Mouse (Mus musculus) ovary, postnatal 14 days (tissue): ENCODE results near the gene Polh.
A peak's percentile ranks its signal among the peaks of the same experiment; 100 is the strongest.

Experiments
- DNase-seq: peaks from one replicate; pipeline ENCODE4 v3.0.0; 2022; ENCODE audit warnings: low spot score

The Polh gene

DNA sequence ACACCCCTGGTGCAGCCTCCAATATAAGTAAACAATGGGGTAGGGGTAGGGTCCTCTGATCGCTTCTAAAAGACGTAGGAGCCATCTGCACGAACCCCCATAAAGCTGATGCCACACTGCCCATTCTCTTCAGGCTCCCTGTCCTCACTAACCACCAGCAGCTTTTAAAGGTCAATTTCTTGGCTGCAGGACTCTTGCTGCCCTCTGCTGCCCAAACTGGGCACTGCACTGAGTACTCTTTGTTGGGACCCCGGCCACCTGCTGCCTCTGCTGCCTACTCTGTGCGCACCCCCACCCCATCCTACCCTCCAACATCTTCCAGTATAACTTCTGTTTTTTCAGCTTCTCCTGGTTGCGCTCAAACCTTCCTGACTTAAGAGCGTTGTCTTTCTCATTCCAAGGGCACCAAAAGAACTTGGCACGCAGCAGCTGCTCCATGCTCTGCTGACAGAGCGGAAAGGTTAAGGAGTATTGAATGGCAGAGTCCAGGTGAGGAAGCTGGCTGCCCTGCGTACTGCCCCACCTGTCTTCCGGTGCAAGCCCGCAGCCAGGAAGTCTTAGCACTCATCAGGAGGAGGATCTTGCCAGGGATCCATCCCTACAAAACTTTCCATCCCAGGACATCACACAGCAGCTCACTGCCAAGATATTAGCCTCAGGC is 70.3 kb downstream of the Polh start:
- DNase-seq, result peak; percentile 84

DNA sequence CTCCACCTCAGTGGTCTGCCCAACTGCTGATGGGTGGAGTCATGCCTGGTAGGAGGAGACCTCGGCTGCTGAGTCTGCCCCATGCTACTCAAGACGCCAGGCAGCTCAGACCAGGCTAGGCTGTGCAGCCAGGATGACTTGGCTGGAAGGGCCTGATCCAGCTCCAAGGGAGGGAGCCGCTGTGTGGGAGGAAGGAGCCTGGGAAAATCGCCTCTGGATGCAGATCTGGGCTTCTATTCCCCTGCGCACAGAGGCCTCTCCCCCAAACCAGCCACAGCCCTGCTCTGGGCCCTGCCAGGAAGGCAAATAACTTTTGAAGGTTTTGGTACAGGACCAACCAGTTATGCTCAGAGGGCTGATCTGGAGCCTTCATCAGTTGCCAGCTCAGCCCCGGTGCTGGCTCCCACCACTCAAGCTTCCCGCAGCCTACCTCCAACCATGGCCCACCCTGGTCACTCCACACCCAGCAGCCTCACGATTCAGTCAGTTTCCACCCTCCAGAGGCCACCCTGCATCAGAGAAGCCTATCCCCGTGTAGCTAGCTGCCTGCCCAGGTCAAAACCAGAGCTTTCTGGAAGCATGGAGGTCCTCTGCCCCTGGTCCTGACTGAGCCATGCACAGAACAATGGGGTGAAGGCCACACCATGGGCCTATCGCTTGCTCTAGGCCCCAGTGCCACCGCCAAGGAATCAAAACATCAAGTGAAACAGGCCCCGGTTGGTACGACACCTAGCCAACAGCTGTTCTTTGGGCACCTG is 72.5 kb downstream of the Polh start:
- DNase-seq, result peak; percentile 70

DNA sequence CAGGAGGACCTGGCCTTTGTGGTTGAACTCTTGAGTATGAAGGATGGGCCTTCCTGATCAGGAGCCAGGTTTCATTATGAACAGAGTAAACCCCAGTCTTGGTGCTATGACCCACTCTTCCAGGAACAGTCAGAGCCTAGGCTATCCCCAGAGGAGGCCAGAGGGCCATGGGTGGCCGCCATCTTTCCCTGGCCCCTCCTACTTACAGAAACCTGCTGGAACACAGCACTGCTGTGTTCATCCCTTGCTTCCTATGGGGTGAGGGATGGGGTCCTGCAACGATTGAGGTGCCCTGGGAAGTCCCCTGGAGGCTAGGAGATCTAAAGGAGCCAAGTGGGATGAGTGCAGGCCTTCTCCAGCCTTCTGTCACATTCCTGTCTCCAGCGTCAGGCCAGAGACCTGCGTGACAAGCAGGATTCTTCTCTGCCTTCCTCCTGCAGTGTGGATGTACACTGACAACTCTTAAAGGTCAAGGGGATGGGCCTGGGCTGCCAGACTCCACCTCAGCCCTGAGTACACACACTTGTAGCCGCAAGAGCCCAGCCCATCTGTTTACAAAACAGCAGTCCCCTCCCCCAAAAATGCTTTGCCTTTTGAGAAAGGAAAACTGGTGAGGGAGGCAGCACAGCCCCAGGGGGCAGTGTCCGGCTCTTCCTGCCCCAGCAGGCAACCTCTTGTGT is 74.5 kb downstream of the Polh start:
- no peak for DNase-seq

DNA sequence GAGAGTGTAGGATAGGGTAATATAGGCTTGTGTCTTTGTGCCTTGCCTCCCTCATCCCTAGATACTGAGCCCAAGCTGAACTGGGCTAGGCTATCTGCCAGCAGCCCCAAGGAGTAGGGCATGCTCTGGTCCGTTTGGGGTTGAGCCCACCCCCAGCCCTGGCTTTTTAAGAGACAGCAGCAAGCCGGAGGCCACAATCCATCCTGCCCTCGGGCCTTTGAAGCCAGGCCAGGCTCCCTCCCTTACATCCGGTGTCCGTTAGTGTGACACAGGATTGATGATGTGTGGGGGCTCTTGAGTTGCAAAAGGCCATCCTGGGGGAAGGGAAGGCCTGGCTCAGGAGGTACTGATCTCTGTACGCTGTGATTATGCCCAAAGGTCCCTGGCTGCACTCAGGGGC is 75.8 kb downstream of the Polh start:
- DNase-seq, result no peak

DNA sequence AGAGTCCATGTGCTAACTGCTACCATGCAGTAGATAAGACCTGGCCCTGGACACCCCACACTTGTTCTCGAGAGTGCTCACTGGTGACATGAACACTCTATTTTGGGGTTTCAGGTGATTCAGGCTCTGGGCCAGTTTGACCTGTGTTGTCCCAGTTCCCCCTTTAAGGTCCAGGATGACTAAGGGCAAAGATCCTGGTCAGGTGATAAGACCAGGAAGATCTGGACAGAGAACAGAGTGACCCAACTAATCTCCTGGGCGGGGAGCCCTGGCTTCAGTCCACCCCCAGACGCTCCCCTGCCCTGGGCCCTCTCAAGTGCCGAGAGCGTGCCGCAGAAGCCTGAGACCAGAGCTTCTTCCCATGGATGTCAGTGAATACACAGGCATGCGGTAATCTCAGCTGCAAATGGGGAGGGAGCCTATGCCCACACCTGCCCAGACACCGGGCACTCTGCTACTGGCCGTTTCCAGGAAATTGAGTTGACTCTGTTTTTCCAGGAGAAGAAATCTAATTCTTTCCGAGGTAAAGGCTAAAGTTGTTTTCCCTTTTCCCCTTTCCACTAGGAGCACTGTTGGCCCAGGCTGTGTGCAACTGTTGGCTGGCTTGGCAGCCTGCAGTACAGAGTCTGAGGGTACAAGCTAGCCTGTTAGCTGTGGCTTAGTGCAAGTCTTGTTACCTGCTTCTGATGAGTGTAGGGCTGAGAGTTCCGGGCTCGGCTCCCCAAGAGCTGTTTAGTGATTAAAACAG is 78.3 kb downstream of the Polh start:
- no peak for DNase-seq

DNA sequence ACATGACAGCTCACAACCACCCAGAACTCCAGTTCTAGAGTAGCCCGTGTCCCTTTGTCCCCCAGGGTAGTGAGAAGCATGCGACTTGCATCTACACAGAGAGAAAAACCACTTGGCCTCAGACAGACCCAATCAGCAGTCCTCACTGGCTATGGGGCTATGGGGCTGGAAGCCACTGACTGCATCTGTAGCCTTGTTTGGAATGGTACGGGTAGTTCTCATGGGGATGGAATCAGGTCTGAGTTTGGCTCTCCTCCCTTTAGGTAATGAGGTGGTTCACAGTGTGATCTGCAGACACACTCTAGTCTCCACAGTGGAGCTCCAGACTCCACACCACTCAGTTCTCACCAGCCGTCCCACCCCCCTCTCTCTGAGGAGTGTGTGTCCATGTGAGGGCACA is 79.2 kb downstream of the Polh start:
- DNase-seq, result no peak

DNA sequence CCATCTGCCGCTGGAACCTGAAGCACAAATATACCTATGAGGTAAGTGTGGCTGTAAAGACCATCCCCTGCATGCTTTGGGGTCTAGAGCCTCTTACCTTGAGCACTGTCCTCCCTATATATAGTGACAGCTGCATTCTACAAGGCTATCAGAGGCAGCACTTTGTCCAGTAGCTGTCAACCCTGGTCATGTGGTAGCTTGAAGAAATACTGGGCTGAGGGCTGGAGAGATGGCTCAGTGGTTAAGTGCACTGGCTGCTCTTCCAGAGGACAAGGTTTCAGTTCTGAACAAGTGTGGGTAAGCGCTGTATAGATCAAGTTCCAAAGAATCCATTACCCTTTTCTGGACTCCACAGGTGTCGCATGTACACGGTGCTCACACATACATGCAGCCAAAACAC is 79.7 kb downstream of the Polh start:
- DNase-seq, result no peak
